Mouse (Mus musculus): Measurements from ENCODE around the gene Sik2. TPM values are rescaled to one million over a fixed set of nuclear protein-coding genes. Genes with fewer than 3 reads are reported as not detected.

Gene Sik2
- polyA plus RNA-seq, 1 experiment from 2014 or later = 16.1 TPM

- Histone ChIP-seq H3K4me3 (replicated peaks; ENCODE audit: low read length) (no peak overlapping the region), H3K4me2 (replicated peaks) (no peak overlapping the region), H3K36me3 (replicated peaks; ENCODE audit: control insufficient read depth, insufficient read depth) (peaks cover 10% of the 10 kb centered on the region), H3K27ac (peak overlapping the region; percentile 45; the same call in 1 of the 2 replicates), H3K27me3 (ENCODE audit: control insufficient read depth, insufficient read depth, low read length) (no peaks in the 10 kb centered on the region), H3K9me3 (ENCODE audit: control insufficient read depth, low read length) (no peaks in the 10 kb centered on the region), H3K9ac (no peak overlapping the region), H3K4me1 (replicated peaks; ENCODE audit: control insufficient read depth, insufficient read depth, low read length) (no peaks in the 10 kb centered on the region)
- ATAC-seq (ENCODE audit: low FRiP score) (no peak), DNase-seq (ENCODE audit: low spot score) (peak; percentile 47)
- 67% methylated on average over 10 of the region's 10 CpGs for WGBS
Observed at GRCm38 (mm10) chr9:50884741-50885599, 123.9 kb downstream of the Sik2 start.

DNA sequence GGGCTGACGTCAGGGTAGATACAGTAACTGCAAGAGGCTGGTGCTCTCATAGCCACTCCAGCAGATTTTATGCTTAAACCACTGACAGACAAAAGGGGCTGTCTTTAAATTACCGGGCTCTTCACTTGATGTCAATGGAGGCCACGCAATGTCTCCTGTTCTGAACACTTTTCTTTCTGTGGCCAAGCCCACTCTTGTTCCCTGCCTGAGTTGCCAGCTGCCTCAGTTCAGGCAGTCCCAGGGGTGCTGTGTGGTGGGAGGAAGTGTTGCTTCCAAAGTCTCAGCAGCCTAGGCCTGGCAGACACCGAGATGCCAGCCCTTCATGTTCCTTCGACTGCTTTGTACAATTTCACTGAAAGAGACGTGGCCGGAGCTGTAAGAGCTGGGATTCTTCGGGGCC lies 124.8 kb downstream of the Sik2 start:
- Histone ChIP-seq H3K36me3 (replicated peaks; ENCODE audit: control insufficient read depth, insufficient read depth) (peaks cover 19% of the 10 kb centered on the region), H3K9me3 (ENCODE audit: control insufficient read depth, low read length) (no peaks in the 10 kb centered on the region), H3K27me3 (ENCODE audit: control insufficient read depth, insufficient read depth, low read length) (no peaks in the 10 kb centered on the region), H3K27ac (no peak overlapping the region), H3K4me1 (replicated peaks; ENCODE audit: control insufficient read depth, insufficient read depth, low read length) (no peaks in the 10 kb centered on the region), H3K9ac (no peak overlapping the region), H3K4me3 (replicated peaks; ENCODE audit: low read length) (no peak overlapping the region), H3K4me2 (replicated peaks) (no peak overlapping the region)
- no peak for DNase-seq (ENCODE audit: low spot score)
- 86% methylated on average over 8 of the region's 8 CpGs for WGBS
- ATAC-seq (ENCODE audit: low FRiP score) = no peak

DNA sequence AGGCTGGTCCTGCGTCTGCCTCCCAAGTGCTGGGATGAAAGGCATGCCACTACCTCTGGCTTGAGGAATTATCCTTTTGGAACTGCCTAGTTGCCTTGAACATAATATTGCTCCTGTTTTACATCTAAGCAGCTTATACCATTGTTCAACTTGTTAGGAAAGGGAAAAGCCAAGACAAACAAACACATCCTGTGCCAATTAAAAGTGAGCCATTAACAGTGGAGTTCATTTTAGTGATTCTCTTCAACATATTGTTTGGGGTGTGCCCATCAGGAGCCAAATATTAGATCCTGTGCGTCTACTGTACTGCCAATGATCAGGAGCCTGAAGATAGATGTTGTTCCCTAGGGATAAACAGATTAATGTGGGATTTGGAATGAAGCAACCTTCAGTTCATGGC lies 126.7 kb downstream of the Sik2 start:
- Histone ChIP-seq H3K27me3 (ENCODE audit: control insufficient read depth, insufficient read depth, low read length) (no peaks in the 10 kb centered on the region), H3K4me1 (replicated peaks; ENCODE audit: control insufficient read depth, insufficient read depth, low read length) (no peaks in the 10 kb centered on the region), H3K36me3 (replicated peaks; ENCODE audit: control insufficient read depth, insufficient read depth) (peaks cover 38% of the 10 kb centered on the region), H3K9ac (no peak overlapping the region), H3K27ac (no peak overlapping the region), H3K4me3 (replicated peaks; ENCODE audit: low read length) (no peak overlapping the region), H3K4me2 (replicated peaks) (no peak overlapping the region), H3K9me3 (ENCODE audit: control insufficient read depth, low read length) (no peaks in the 10 kb centered on the region)
- 80% methylated on average over 2 of the region's 2 CpGs for WGBS
- no peak for DNase-seq (ENCODE audit: low spot score)
- ATAC-seq (ENCODE audit: low FRiP score) = no peak

DNA sequence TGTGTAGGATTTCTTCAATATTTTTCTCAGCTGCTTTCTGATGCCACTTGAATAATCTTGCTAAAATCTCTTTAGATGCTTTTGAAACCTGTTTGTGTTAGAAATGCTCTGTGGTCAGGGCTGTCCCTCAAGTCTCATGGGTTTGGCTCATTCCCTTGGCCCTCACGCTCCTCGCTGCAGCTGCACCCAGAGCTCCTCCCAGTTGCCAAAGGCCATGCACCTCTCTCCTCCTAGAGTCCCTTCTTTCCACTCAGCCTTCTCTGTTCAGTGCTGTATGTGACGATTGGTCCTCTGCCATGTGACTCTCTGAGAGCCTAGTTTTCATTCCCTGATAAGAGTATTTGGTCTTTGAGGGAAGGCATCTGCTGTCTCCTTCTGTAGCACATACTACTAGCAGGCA lies 131.4 kb downstream of the Sik2 start:
- H3K27ac ChIP-seq = no peak overlapping the region

GRCm38 (mm10) chr9:50876287-50876686 lies 132.6 kb downstream of the Sik2 start:
- H3K4me3 ChIP-seq (replicated peaks; ENCODE audit: low read length) = no peak overlapping the region
- ATAC-seq (ENCODE audit: low FRiP score) = no peak
- no peaks in the 10 kb centered on the region for H3K9me3 ChIP-seq (ENCODE audit: control insufficient read depth, low read length)
- H3K36me3 ChIP-seq (replicated peaks; ENCODE audit: control insufficient read depth, insufficient read depth) = peaks cover 85% of the 10 kb centered on the region
- no peaks in the 10 kb centered on the region for H3K27me3 ChIP-seq (ENCODE audit: control insufficient read depth, insufficient read depth, low read length)
- no peak overlapping the region for H3K27ac ChIP-seq
- DNase-seq (ENCODE audit: low spot score) = no peak
- no peak overlapping the region for H3K4me2 ChIP-seq (replicated peaks)
- H3K4me1 ChIP-seq (replicated peaks; ENCODE audit: control insufficient read depth, insufficient read depth, low read length) = no peaks in the 10 kb centered on the region
- WGBS = 97% methylated on average over 3 of the region's 3 CpGs
- H3K9ac ChIP-seq = no peak overlapping the region

More for the DNA sequence above, 131.4 kb downstream of the Sik2 start:
- Histone ChIP-seq H3K4me1 (replicated peaks; ENCODE audit: control insufficient read depth, insufficient read depth, low read length) (no peaks in the 10 kb centered on the region), H3K4me2 (replicated peaks) (no peak overlapping the region), H3K9me3 (ENCODE audit: control insufficient read depth, low read length) (no peaks in the 10 kb centered on the region), H3K36me3 (replicated peaks; ENCODE audit: control insufficient read depth, insufficient read depth) (peaks cover 81% of the 10 kb centered on the region), H3K4me3 (replicated peaks; ENCODE audit: low read length) (no peak overlapping the region), H3K9ac (no peak overlapping the region), H3K27me3 (ENCODE audit: control insufficient read depth, insufficient read depth, low read length) (no peaks in the 10 kb centered on the region)
- 84% methylated on average over 3 of the region's 3 CpGs for WGBS
- ATAC-seq (ENCODE audit: low FRiP score) (no peak), DNase-seq (ENCODE audit: low spot score) (no peak)

- Histone ChIP-seq H3K4me1 (replicated peaks; ENCODE audit: control insufficient read depth, insufficient read depth, low read length) (no peaks in the 10 kb centered on the region), H3K4me3 (replicated peaks; ENCODE audit: low read length) (no peak overlapping the region), H3K27ac (no peak overlapping the region), H3K36me3 (replicated peaks; ENCODE audit: control insufficient read depth, insufficient read depth) (peaks cover 88% of the 10 kb centered on the region), H3K9me3 (ENCODE audit: control insufficient read depth, low read length) (no peaks in the 10 kb centered on the region), H3K27me3 (ENCODE audit: control insufficient read depth, insufficient read depth, low read length) (no peaks in the 10 kb centered on the region), H3K4me2 (replicated peaks) (no peak overlapping the region), H3K9ac (no peak overlapping the region)
- ATAC-seq (ENCODE audit: low FRiP score) (no peak), DNase-seq (ENCODE audit: low spot score) (no peak)
- 95% methylated on average over 4 of the region's 4 CpGs for WGBS
Observed at GRCm38 (mm10) chr9:50875470-50875869, 133.4 kb downstream of the Sik2 start.

DNA sequence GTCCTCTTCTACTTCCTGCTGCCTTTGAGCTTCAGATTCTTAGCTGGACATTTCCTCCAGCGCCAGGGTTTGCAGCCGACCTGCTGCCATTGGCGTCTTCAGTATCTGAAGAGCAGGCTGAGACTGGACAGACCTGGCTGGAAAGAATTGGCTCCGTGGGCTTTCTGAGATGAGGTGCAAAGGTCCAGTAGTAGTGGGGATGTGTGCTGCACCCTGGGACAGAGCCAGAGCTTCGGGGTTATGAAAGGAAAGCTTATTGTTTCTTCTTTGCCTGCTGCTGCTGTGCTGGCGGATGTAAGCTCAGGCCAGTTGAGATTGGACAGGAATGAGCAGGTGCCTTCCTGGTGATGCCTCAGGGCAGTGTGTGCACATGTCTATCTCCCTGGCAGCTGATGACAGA lies 134.8 kb downstream of the Sik2 start:
- no peaks in the 10 kb centered on the region for H3K9me3 ChIP-seq (ENCODE audit: control insufficient read depth, low read length)
- H3K9ac ChIP-seq = no peak overlapping the region
- no peak overlapping the region for H3K4me2 ChIP-seq (replicated peaks)
- H3K27me3 ChIP-seq (ENCODE audit: control insufficient read depth, insufficient read depth, low read length) = no peaks in the 10 kb centered on the region
- no peaks in the 10 kb centered on the region for H3K4me1 ChIP-seq (replicated peaks; ENCODE audit: control insufficient read depth, insufficient read depth, low read length)
- H3K36me3 ChIP-seq (replicated peaks; ENCODE audit: control insufficient read depth, insufficient read depth) = peaks cover 84% of the 10 kb centered on the region
- WGBS = 86% methylated on average over 6 of the region's 6 CpGs
- H3K27ac ChIP-seq = no peak overlapping the region
- no peak for DNase-seq (ENCODE audit: low spot score)
- H3K4me3 ChIP-seq (replicated peaks; ENCODE audit: low read length) = no peak overlapping the region
- ATAC-seq (ENCODE audit: low FRiP score) = no peak

- Histone ChIP-seq H3K27me3 (ENCODE audit: control insufficient read depth, insufficient read depth, low read length) (no peaks in the 10 kb centered on the region), H3K36me3 (replicated peaks; ENCODE audit: control insufficient read depth, insufficient read depth) (peaks cover 83% of the 10 kb centered on the region), H3K9ac (no peak overlapping the region), H3K9me3 (ENCODE audit: control insufficient read depth, low read length) (no peaks in the 10 kb centered on the region), H3K4me3 (replicated peaks; ENCODE audit: low read length) (no peak overlapping the region), H3K27ac (no peak overlapping the region), H3K4me2 (replicated peaks) (no peak overlapping the region), H3K4me1 (replicated peaks; ENCODE audit: control insufficient read depth, insufficient read depth, low read length) (no peaks in the 10 kb centered on the region)
- no peak for DNase-seq (ENCODE audit: low spot score)
- 92% methylated on average over 9 of the region's 9 CpGs for WGBS
- ATAC-seq (ENCODE audit: low FRiP score) = no peak
Observed at GRCm38 (mm10) chr9:50873210-50873609, 135.7 kb downstream of the Sik2 start.

DNA sequence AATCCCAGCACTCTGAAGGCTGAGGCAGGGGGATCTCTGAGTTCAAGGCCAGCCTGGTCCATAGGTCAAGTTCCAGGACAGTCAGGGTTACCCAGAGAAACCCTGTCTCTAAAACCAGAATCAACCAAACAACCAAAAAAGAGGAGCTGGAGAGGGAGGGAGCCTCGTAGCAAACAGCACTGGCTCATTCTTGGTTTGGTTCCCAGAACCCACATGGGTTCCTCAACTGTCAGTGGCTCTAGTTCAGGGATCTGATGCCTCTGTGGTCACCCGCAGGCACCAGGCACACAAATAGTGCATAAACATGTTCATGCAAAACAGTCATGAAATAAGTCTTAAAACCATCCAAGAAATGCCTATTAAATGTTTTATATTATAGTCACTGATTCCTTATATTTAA lies 140.7 kb downstream of the Sik2 start:
- no peak overlapping the region for H3K27ac ChIP-seq
- DNase-seq (ENCODE audit: low spot score) = no peak
- ATAC-seq (ENCODE audit: low FRiP score) = no peak
- no peak overlapping the region for H3K4me3 ChIP-seq (replicated peaks; ENCODE audit: low read length)
- peaks cover 87% of the 10 kb centered on the region for H3K36me3 ChIP-seq (replicated peaks; ENCODE audit: control insufficient read depth, insufficient read depth)
- H3K9ac ChIP-seq = no peak overlapping the region
- H3K27me3 ChIP-seq (ENCODE audit: control insufficient read depth, insufficient read depth, low read length) = no peaks in the 10 kb centered on the region
- H3K4me2 ChIP-seq (replicated peaks) = no peak overlapping the region
- no peaks in the 10 kb centered on the region for H3K4me1 ChIP-seq (replicated peaks; ENCODE audit: control insufficient read depth, insufficient read depth, low read length)
- 100% methylated on average over 2 of the region's 2 CpGs for WGBS
- H3K9me3 ChIP-seq (ENCODE audit: control insufficient read depth, low read length) = no peaks in the 10 kb centered on the region
